Comparison of ENCODE assay signal across 14 mouse cellular contexts in the genomic region with DNA sequence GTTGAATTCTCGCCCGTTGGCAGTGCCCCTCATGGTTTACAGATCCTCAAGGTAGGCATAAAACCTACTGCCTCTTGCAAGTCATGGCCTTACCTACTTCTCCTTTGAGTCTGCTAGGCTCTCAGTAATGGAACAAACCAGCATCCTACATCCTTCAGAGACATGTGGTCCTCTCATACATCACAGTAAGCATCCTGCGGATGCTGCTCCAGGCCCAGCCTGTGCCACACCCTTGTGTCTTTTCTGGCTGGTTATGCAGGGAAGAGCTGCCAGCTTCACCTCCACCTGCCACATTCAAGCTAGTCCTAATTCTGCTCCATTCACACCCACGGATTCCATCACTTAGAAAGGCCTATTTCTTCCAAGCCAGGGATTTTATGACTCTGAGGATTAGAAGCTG. TPM values are rescaled to one million over a fixed set of nuclear protein-coding genes. Genes with fewer than 3 reads are reported as not detected.
DNase-seq lines count a peak whose midpoint lies in the region; ATAC-seq lines count a peak whose summit lies in the region.
"Had no signal": no experiment of that assay in that cellular context is flagged by ENCODE, and none has a peak within 500 bp of the region (broad histone marks: within the 10 kb centered on the region; RNA-seq: fewer than 3 reads in every experiment).

No protein-coding gene starts in this region.

- no peak overlapping the region for H3K4me2 ChIP-seq in neural tube, embryonic 14.5 days (ENCODE audit: low read depth, low read length)

- H3K9ac ChIP-seq in neural tube, embryonic 14.5 days (replicated peaks; ENCODE audit: low read depth, low read length), result no peak overlapping the region
- H3K9ac ChIP-seq: kidney, embryonic 15.5 days; liver, embryonic 14.5 days had no signal

- H3K36me3 ChIP-seq in neural tube, embryonic 14.5 days (ENCODE audit: control insufficient read depth, insufficient read depth, low read length), result no peaks in the 10 kb centered on the region
- H3K36me3 ChIP-seq: kidney, embryonic 15.5 days had no signal

- ATAC-seq in neural tube, embryonic 14.5 days (ENCODE audit: low read depth), result peak; percentile 18; the same call in 1 of the 2 replicates
- ATAC-seq in megakaryocyte-erythroid progenitor cell, adult 5-6 weeks (replicated peaks; ENCODE audit: low FRiP score, low TSS enrichment, poor library complexity, severe bottlenecking), result no peak

- H3K27me3 ChIP-seq in neural tube, embryonic 14.5 days (ENCODE audit: control insufficient read depth, insufficient read depth, low read length), result no peaks in the 10 kb centered on the region
- H3K27me3 ChIP-seq: kidney, embryonic 15.5 days had no signal

- no peak overlapping the region for H3K4me3 ChIP-seq in neural tube, embryonic 14.5 days (ENCODE audit: low read depth, low read length)
- H3K4me3 ChIP-seq: kidney, embryonic 15.5 days had no signal

- peak overlapping the region; percentile 80; the same call in 1 of the 2 replicates for H3K27ac ChIP-seq in neural tube, embryonic 14.5 days (ENCODE audit: low read depth, low read length)
- H3K27ac ChIP-seq: liver, embryonic 14.5 days; macrophage had no signal

- intact Hi-C loops in left cerebral cortex, postnatal 4 days (cut with DNase I), result loop anchor here (5.0 kb wide), 1 partner anchor 68 kb away; no protein-coding TSS in a partner anchor

- H3K9me3 ChIP-seq in neural tube, embryonic 14.5 days (ENCODE audit: control insufficient read depth, low read length), result no peaks in the 10 kb centered on the region
- H3K9me3 ChIP-seq: kidney, embryonic 15.5 days had no signal

- peak; percentile 55 for DNase-seq in left cerebral cortex, adult 11 months (ENCODE audit: low spot score)
- no peak for DNase-seq in left cerebral cortex, postnatal 4 days
- peak; percentile 79 for DNase-seq in cerebellum, adult 9-10 months
- DNase-seq in cerebellum, postnatal 36 days, result peak; percentile 54 to 57
- DNase-seq in spleen, adult 18-20 months, result no peak
- DNase-seq: adrenal gland, postnatal 14 days; heart, adult 18-20 months; heart, postnatal 36 days had no signal

- 67% methylated on average over 4 of the region's 4 CpGs for WGBS in neural tube, embryonic 14.5 days

- peaks cover 14% of the 10 kb centered on the region for H3K4me1 ChIP-seq in neural tube, embryonic 14.5 days (ENCODE audit: control insufficient read depth, insufficient read depth, low read length)

RNA-seq across cellular contexts. Expression of a gene that starts 48.0 kb away (rescaled TPM):
- total RNA-seq in left cerebral cortex, postnatal 4 days (2021), result not detected
- polyA plus RNA-seq in neural tube, embryonic 14.5 days (2014; fragmentation: Nextera tagmentation; extraction: Ambion mirVana), result 2.2 and 2.8 TPM in 2 replicates
- total RNA-seq in megakaryocyte-erythroid progenitor cell, adult 5-6 weeks (2014; fragmentation: Nextera tagmentation), result not detected in 2 replicates
- not detected in 2 replicates for total RNA-seq in megakaryocyte-erythroid progenitor cell, adult 5-6 weeks (2017)
- total RNA-seq: adrenal gland, postnatal 14 days; heart, adult 18-20 months; heart, postnatal 36 days had no signal
- polyA plus RNA-seq: kidney, embryonic 15.5 days; liver, embryonic 14.5 days; macrophage; stomach, embryonic 16.5 days had no signal

Comparison
In these comparisons a context has a peak if more than half of its experiments do, and no peak if none do; other contexts are left out.
1. DNase-seq: peak in left cerebral cortex, adult 11 months (single experiment), cerebellum, adult 9-10 months (single experiment) and cerebellum, postnatal 36 days (2 of 2); none in left cerebral cortex, postnatal 4 days (single experiment) and spleen, adult 18-20 months (0 of 2).